Mouse (Mus musculus): ENCODE measurements around the gene Zpld1. TPM values are rescaled to one million over a fixed set of nuclear protein-coding genes. Genes with fewer than 3 reads are reported as not detected.

Zpld1 gene
- 0.67 and 1.0 TPM in 2 replicates for polyA plus RNA-seq (2014; fragmentation: Nextera tagmentation; extraction: Ambion mirVana)

- no peak for ATAC-seq (ENCODE audit: low FRiP score)
- Histone ChIP-seq H3K4me2 (replicated peaks) (no peak within 1 kb of the TSS), H3K27ac (no peak within 1 kb of the TSS), H3K9me3 (ENCODE audit: control insufficient read depth, low read length) (0 out of 2 replicates have a peak, but pooled peaks cover 3% of the 10 kb centered on the region), H3K27me3 (ENCODE audit: control insufficient read depth, insufficient read depth, low read length) (no peaks in the 10 kb centered on the region), H3K4me1 (replicated peaks; ENCODE audit: control insufficient read depth, insufficient read depth, low read length) (no peaks in the 10 kb centered on the region), H3K4me3 (replicated peaks; ENCODE audit: low read length) (no peak within 1 kb of the TSS), H3K36me3 (replicated peaks; ENCODE audit: control insufficient read depth, insufficient read depth) (no peaks in the 10 kb centered on the region), H3K9ac (no peak within 1 kb of the TSS)
- peak; percentile 20 for DNase-seq (ENCODE audit: low spot score)
- WGBS = 94% methylated on average over 2 of the region's 2 CpGs
These were observed at the start of gene Zpld1 for GRCm38 (mm10) chr16:55297886-55298285. TSS of gene Zpld1 (minus strand) at chr16:55297986.

GRCm38 (mm10) chr16:55345644-55346043, 47.9 kb upstream of the Zpld1 start:
- no peak overlapping the region for H3K4me2 ChIP-seq (replicated peaks)
- no peak overlapping the region for H3K27ac ChIP-seq
- H3K27me3 ChIP-seq (ENCODE audit: control insufficient read depth, insufficient read depth, low read length) = no peaks in the 10 kb centered on the region
- ATAC-seq (ENCODE audit: low FRiP score) (no peak), DNase-seq (ENCODE audit: low spot score) (no peak)
- H3K4me1 ChIP-seq (replicated peaks; ENCODE audit: control insufficient read depth, insufficient read depth, low read length) = no peaks in the 10 kb centered on the region
- no peak overlapping the region for H3K9ac ChIP-seq
- H3K9me3 ChIP-seq (ENCODE audit: control insufficient read depth, low read length) = 0 out of 2 replicates have a peak, but pooled peaks cover under 1% of the 10 kb centered on the region
- H3K36me3 ChIP-seq (replicated peaks; ENCODE audit: control insufficient read depth, insufficient read depth) = no peaks in the 10 kb centered on the region
- WGBS = 68% methylated on average over 3 of the region's 3 CpGs
- no peak overlapping the region for H3K4me3 ChIP-seq (replicated peaks; ENCODE audit: low read length)

DNA sequence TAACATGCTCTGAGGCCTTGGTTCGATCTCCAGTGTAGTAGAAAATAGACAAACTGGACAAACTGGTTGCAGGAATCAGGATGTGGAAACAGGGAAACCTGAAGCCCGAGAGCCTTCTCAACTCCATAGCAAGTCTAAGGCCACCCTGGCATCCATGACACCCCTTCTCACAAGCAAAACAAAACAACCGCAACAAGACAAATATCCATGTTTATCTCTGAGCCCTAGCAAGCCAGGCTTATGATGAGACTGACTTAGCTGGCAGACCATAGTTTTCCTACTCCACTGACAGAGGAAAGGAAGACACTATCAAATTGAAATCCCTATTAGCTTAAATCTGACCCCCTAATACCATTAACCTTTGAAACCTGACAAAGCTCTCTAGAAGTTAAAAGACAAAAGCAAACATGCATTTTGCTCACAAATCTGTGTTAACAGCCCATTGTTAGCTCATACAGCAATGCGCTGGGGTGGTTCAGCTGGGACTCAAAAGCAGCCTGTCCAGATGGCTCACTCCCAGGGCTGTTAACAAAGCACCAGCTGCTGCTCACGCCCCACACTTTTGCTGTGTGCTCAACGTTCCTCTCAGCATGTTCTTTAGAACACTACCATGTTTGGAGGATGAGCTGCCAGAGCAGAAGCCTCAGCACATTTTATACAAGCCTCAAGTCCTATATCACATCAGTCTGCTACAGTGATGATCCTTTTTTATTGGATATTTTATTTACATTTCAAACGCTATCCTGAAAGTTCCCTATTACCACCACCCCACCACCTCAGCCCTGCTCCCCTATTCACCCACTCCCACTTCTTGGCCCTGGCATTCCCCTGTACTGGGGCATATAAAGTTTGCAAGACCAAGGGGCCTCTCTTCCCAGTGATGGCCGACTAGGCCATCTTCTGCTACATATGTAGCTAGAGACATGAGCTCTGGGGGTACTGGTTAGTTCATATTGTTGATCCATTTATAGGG, 24.0 kb upstream of the Zpld1 start:
- 43% methylated on average over 8 of the region's 8 CpGs for WGBS
- Histone ChIP-seq H3K9ac (no peak overlapping the region), H3K4me1 (replicated peaks; ENCODE audit: control insufficient read depth, insufficient read depth, low read length) (no peaks in the 10 kb centered on the region), H3K27me3 (ENCODE audit: control insufficient read depth, insufficient read depth, low read length) (no peaks in the 10 kb centered on the region), H3K4me2 (replicated peaks) (no peak overlapping the region), H3K27ac (peak overlapping the region; percentile 36; the same call in 1 of the 2 replicates), H3K9me3 (ENCODE audit: control insufficient read depth, low read length) (no peaks in the 10 kb centered on the region), H3K4me3 (replicated peaks; ENCODE audit: low read length) (no peak overlapping the region), H3K36me3 (replicated peaks; ENCODE audit: control insufficient read depth, insufficient read depth) (no peaks in the 10 kb centered on the region)
- ATAC-seq (ENCODE audit: low FRiP score) (peak; percentile 96), DNase-seq (ENCODE audit: low spot score) (peak; percentile 59)

GRCm38 (mm10) chr16:55316996-55317395, 19.2 kb upstream of the Zpld1 start:
- no peaks in the 10 kb centered on the region for H3K36me3 ChIP-seq (replicated peaks; ENCODE audit: control insufficient read depth, insufficient read depth)
- DNase-seq (ENCODE audit: low spot score) (no peak), ATAC-seq (ENCODE audit: low FRiP score) (no peak)
- H3K4me1 ChIP-seq (replicated peaks; ENCODE audit: control insufficient read depth, insufficient read depth, low read length) = no peaks in the 10 kb centered on the region
- no peak overlapping the region for H3K4me3 ChIP-seq (replicated peaks; ENCODE audit: low read length)
- H3K27me3 ChIP-seq (ENCODE audit: control insufficient read depth, insufficient read depth, low read length) = no peaks in the 10 kb centered on the region
- no peak overlapping the region for H3K9ac ChIP-seq
- H3K4me2 ChIP-seq (replicated peaks) = no peak overlapping the region
- H3K27ac ChIP-seq = no peak overlapping the region
- H3K9me3 ChIP-seq (ENCODE audit: control insufficient read depth, low read length) = no peaks in the 10 kb centered on the region

GRCm38 (mm10) chr16:55312106-55312505, 14.3 kb upstream of the Zpld1 start:
- Histone ChIP-seq H3K27ac (no peak overlapping the region), H3K4me3 (replicated peaks; ENCODE audit: low read length) (no peak overlapping the region), H3K9ac (no peak overlapping the region), H3K9me3 (ENCODE audit: control insufficient read depth, low read length) (no peaks in the 10 kb centered on the region), H3K4me2 (replicated peaks) (no peak overlapping the region), H3K36me3 (replicated peaks; ENCODE audit: control insufficient read depth, insufficient read depth) (no peaks in the 10 kb centered on the region), H3K4me1 (replicated peaks; ENCODE audit: control insufficient read depth, insufficient read depth, low read length) (no peaks in the 10 kb centered on the region), H3K27me3 (ENCODE audit: control insufficient read depth, insufficient read depth, low read length) (no peaks in the 10 kb centered on the region)
- 89% methylated on average over 3 of the region's 3 CpGs for WGBS
- DNase-seq (ENCODE audit: low spot score) (no peak), ATAC-seq (ENCODE audit: low FRiP score) (no peak)

DNA sequence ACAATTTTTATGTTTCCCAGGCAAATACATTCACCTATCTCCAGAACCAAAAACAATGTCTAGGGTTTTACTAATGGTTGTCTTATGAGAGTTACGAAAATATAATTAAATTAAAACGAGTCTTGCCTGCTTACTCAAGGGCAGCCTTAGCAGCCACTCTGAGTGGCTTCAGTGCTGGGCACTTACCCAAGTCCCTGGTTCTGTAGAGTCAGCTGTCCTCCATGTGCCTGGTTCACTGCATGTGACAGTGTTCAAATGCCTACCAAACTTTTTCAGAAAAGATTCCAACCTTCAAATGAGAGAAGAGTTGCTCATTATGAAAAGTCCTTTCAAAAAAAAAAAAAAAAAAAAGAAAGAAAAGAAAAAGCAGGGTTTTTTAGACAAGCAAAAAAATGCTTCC, 15.1 kb downstream of the Zpld1 start:
- no peak for ATAC-seq (ENCODE audit: low FRiP score)
- Histone ChIP-seq H3K27me3 (ENCODE audit: control insufficient read depth, insufficient read depth, low read length) (no peaks in the 10 kb centered on the region), H3K9me3 (ENCODE audit: control insufficient read depth, low read length) (no peaks in the 10 kb centered on the region), H3K4me3 (replicated peaks; ENCODE audit: low read length) (no peak overlapping the region), H3K4me2 (replicated peaks) (no peak overlapping the region), H3K9ac (no peak overlapping the region), H3K4me1 (replicated peaks; ENCODE audit: control insufficient read depth, insufficient read depth, low read length) (no peaks in the 10 kb centered on the region), H3K36me3 (replicated peaks; ENCODE audit: control insufficient read depth, insufficient read depth) (no peaks in the 10 kb centered on the region), H3K27ac (no peak overlapping the region)
- DNase-seq (ENCODE audit: low spot score) = no peak
- 86% methylated on average over 2 of the region's 2 CpGs for WGBS

- no peaks in the 10 kb centered on the region for H3K4me1 ChIP-seq (replicated peaks; ENCODE audit: control insufficient read depth, insufficient read depth, low read length)
- no peak overlapping the region for H3K4me2 ChIP-seq (replicated peaks)
- no peak for ATAC-seq (ENCODE audit: low FRiP score)
- H3K4me3 ChIP-seq (replicated peaks; ENCODE audit: low read length) = no peak overlapping the region
- no peaks in the 10 kb centered on the region for H3K9me3 ChIP-seq (ENCODE audit: control insufficient read depth, low read length)
- H3K9ac ChIP-seq = no peak overlapping the region
- H3K36me3 ChIP-seq (replicated peaks; ENCODE audit: control insufficient read depth, insufficient read depth) = no peaks in the 10 kb centered on the region
- DNase-seq (ENCODE audit: low spot score) = no peak
- no peaks in the 10 kb centered on the region for H3K27me3 ChIP-seq (ENCODE audit: control insufficient read depth, insufficient read depth, low read length)
- WGBS = 87% methylated on average over 3 of the region's 3 CpGs
- no peak overlapping the region for H3K27ac ChIP-seq
These were observed 20.3 kb downstream of the Zpld1 start for GRCm38 (mm10) chr16:55277447-55277846.

DNA sequence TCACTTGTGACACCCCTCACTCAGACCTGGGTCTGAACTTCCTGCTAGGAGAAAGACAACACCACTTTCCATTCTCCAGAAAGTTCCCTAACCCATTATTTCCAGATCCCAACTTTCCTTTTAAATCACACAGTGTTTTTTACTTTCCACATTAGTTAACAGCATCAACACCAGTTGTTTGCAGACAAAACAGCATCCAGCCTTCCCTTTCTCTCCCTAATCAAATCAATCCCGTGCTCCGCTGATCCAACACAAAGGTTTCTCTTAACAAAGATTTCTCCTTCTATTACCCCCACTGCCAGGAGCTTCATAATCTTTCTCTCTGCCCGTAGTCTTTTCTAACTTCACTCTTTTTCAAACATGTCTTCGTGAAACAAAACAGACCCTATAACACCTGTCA, 32.5 kb downstream of the Zpld1 start:
- Histone ChIP-seq H3K27ac (no peak overlapping the region), H3K9me3 (ENCODE audit: control insufficient read depth, low read length) (no peaks in the 10 kb centered on the region), H3K9ac (no peak overlapping the region), H3K4me3 (replicated peaks; ENCODE audit: low read length) (no peak overlapping the region), H3K4me2 (replicated peaks) (no peak overlapping the region), H3K36me3 (replicated peaks; ENCODE audit: control insufficient read depth, insufficient read depth) (no peaks in the 10 kb centered on the region), H3K4me1 (replicated peaks; ENCODE audit: control insufficient read depth, insufficient read depth, low read length) (no peaks in the 10 kb centered on the region), H3K27me3 (ENCODE audit: control insufficient read depth, insufficient read depth, low read length) (no peaks in the 10 kb centered on the region)
- DNase-seq (ENCODE audit: low spot score) (no peak), ATAC-seq (ENCODE audit: low FRiP score) (no peak)
- WGBS = 11% methylated on average over 4 of the region's 4 CpGs

GRCm38 (mm10) chr16:55260862-55261574, 36.8 kb downstream of the Zpld1 start:
- ATAC-seq (ENCODE audit: low FRiP score) (no peak), DNase-seq (ENCODE audit: low spot score) (no peak)
- no peak overlapping the region for H3K4me3 ChIP-seq (replicated peaks; ENCODE audit: low read length)
- no peak overlapping the region for H3K27ac ChIP-seq
- H3K9ac ChIP-seq = no peak overlapping the region
- no peaks in the 10 kb centered on the region for H3K36me3 ChIP-seq (replicated peaks; ENCODE audit: control insufficient read depth, insufficient read depth)
- no peak overlapping the region for H3K4me2 ChIP-seq (replicated peaks)
- 65% methylated on average over 7 of the region's 7 CpGs for WGBS
- no peaks in the 10 kb centered on the region for H3K27me3 ChIP-seq (ENCODE audit: control insufficient read depth, insufficient read depth, low read length)
- no peaks in the 10 kb centered on the region for H3K4me1 ChIP-seq (replicated peaks; ENCODE audit: control insufficient read depth, insufficient read depth, low read length)
- no peaks in the 10 kb centered on the region for H3K9me3 ChIP-seq (ENCODE audit: control insufficient read depth, low read length)
